Mouse (Mus musculus): ENCODE data around the gene Tmem119. TPM values are rescaled to one million over a fixed set of nuclear protein-coding genes. Genes with fewer than 3 reads are reported as not detected.

The Tmem119 gene
- polyA plus RNA-seq, 1 experiment from 2014 or later = 242 TPM

- no peak overlapping the region for H3K4me3 ChIP-seq (replicated peaks)
- no peak overlapping the region for H3K27ac ChIP-seq
- no peaks in the 10 kb centered on the region for H3K27me3 ChIP-seq
- peaks cover 99% of the 10 kb centered on the region for H3K36me3 ChIP-seq
- H3K4me2 ChIP-seq = no peak overlapping the region
- H3K9me3 ChIP-seq = no peaks in the 10 kb centered on the region
- WGBS = 87% methylated on average over 15 of the region's 15 CpGs
- no peak overlapping the region for H3K9ac ChIP-seq (replicated peaks)
- no peaks in the 10 kb centered on the region for H3K4me1 ChIP-seq (replicated peaks)
- ATAC-seq (ENCODE audit: insufficient number of reproducible peaks, insufficient read depth, low FRiP score, low TSS enrichment, low read depth) = no peak
These were observed 44.8 kb downstream of the Tmem119 start for GRCm38 (mm10) chr5:113755347-113756030.

GRCm38 (mm10) chr5:113751521-113752157 lies 48.7 kb downstream of the Tmem119 start:
- H3K36me3 ChIP-seq = peaks cover 100% of the 10 kb centered on the region
- no peak overlapping the region for H3K4me3 ChIP-seq (replicated peaks)
- H3K9me3 ChIP-seq = no peaks in the 10 kb centered on the region
- no peak overlapping the region for H3K27ac ChIP-seq
- H3K9ac ChIP-seq (replicated peaks) = no peak overlapping the region
- ATAC-seq (ENCODE audit: insufficient number of reproducible peaks, insufficient read depth, low FRiP score, low TSS enrichment, low read depth) = no peak
- H3K27me3 ChIP-seq = no peaks in the 10 kb centered on the region
- no peak overlapping the region for H3K4me2 ChIP-seq
- 91% methylated on average over 9 of the region's 9 CpGs for WGBS
- H3K4me1 ChIP-seq (replicated peaks) = no peaks in the 10 kb centered on the region

- Histone ChIP-seq H3K4me2 (no peak overlapping the region), H3K4me1 (replicated peaks) (no peaks in the 10 kb centered on the region), H3K4me3 (replicated peaks) (no peak overlapping the region), H3K9me3 (no peaks in the 10 kb centered on the region; the same call in 1 of the 2 replicates), H3K36me3 (peaks cover 100% of the 10 kb centered on the region), H3K27ac (no peak overlapping the region), H3K9ac (replicated peaks) (no peak overlapping the region), H3K27me3 (no peaks in the 10 kb centered on the region)
- no peak for ATAC-seq (ENCODE audit: insufficient number of reproducible peaks, insufficient read depth, low FRiP score, low TSS enrichment, low read depth)
- WGBS = 92% methylated on average over 13 of the region's 13 CpGs
These were observed 51.6 kb downstream of the Tmem119 start for GRCm38 (mm10) chr5:113748556-113749331.

DNA sequence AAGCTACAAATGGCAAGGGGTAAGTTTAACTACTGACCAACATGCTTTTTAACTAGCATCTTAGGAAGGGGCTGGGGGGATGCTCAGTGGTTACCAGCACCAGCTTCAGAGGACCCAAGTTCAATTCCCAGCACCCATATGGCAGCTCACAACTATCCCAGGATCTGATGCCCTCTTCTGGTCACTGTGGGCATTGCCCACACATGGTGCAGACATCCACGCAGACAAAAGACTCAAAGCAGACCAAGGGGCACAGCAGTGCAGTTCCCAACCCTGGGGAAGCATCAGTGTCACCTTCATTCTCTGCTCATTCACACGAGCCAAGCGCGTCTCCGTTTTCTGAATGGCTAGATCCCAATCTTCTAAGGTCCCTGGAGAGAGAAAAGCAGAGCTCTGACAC lies 52.7 kb downstream of the Tmem119 start:
- 93% methylated on average over 5 of the region's 5 CpGs for WGBS
- no peak overlapping the region for H3K27ac ChIP-seq
- no peak overlapping the region for H3K4me2 ChIP-seq
- H3K9me3 ChIP-seq = no peaks in the 10 kb centered on the region; the same call in 1 of the 2 replicates
- no peaks in the 10 kb centered on the region for H3K27me3 ChIP-seq
- H3K9ac ChIP-seq (replicated peaks) = no peak overlapping the region
- H3K36me3 ChIP-seq = peaks cover 100% of the 10 kb centered on the region
- ATAC-seq (ENCODE audit: insufficient number of reproducible peaks, insufficient read depth, low FRiP score, low TSS enrichment, low read depth) = no peak
- H3K4me1 ChIP-seq (replicated peaks) = no peaks in the 10 kb centered on the region
- no peak overlapping the region for H3K4me3 ChIP-seq (replicated peaks)

Other genes with a start within 250 kb of the Tmem119 start
- 3.2 and 4.4 TPM in 2 replicates for gene Cmklr1, start 150.1 kb downstream of the Tmem119 start, polyA plus RNA-seq (2016; fragmentation: Nextera tagmentation; extraction: Ambion mirVana)
- not detected in 2 replicates for gene 1700069L16Rik, start 75.7 kb downstream of the Tmem119 start, polyA plus RNA-seq (2016; fragmentation: Nextera tagmentation; extraction: Ambion mirVana)
- 3.8 and 5.0 TPM in 2 replicates for gene Ficd, start 64.7 kb downstream of the Tmem119 start, polyA plus RNA-seq (2016; fragmentation: Nextera tagmentation; extraction: Ambion mirVana)
- gene Sart3, start 28.0 kb downstream of the Tmem119 start, polyA plus RNA-seq (2016; fragmentation: Nextera tagmentation; extraction: Ambion mirVana) = 87.9 and 91.5 TPM in 2 replicates
- 117 and 128 TPM in 2 replicates for gene Iscu, start 27.8 kb downstream of the Tmem119 start, polyA plus RNA-seq (2016; fragmentation: Nextera tagmentation; extraction: Ambion mirVana)
- 1.4 and 1.8 TPM in 2 replicates for gene Selplg, start 32.1 kb upstream of the Tmem119 start, polyA plus RNA-seq (2016; fragmentation: Nextera tagmentation; extraction: Ambion mirVana)
- 91.1 and 99.4 TPM in 2 replicates for gene Coro1c, start 108.2 kb upstream of the Tmem119 start, polyA plus RNA-seq (2016; fragmentation: Nextera tagmentation; extraction: Ambion mirVana)
- gene Ssh1, start 193.4 kb upstream of the Tmem119 start, polyA plus RNA-seq (2016; fragmentation: Nextera tagmentation; extraction: Ambion mirVana) = 16.6 and 17.3 TPM in 2 replicates
- not detected in 2 replicates for gene Dao, start 203.2 kb upstream of the Tmem119 start, polyA plus RNA-seq (2016; fragmentation: Nextera tagmentation; extraction: Ambion mirVana)